Mouse (Mus musculus): Measurements from ENCODE around the gene Tcaim. TPM values are rescaled to one million over a fixed set of nuclear protein-coding genes. Genes with fewer than 3 reads are reported as not detected.
A peak's percentile ranks its signal among the peaks of the same experiment; 100 is the strongest.

Tcaim gene
- polyA plus RNA-seq (2012; rRNA removed): 2.8 and 3.9 TPM in 2 replicates

- peak within 1 kb of the TSS; percentile 77 for H3K4me3 ChIP-seq (replicated peaks; ENCODE audit: extremely low read depth, low read depth, low read length)
- TF ChIP-seq POLR2A (IDR thresholded peaks at IDR 0.05; ENCODE audit: borderline replicate concordance, extremely low read depth, low read depth, low read length) (peak; percentile 68; the same call in 1 of the 2 replicates), CTCF (IDR thresholded peaks at IDR 0.05; ENCODE audit: insufficient read depth, low read length) (no peak)
- DNase-seq: peak; percentile 91
- 6% methylated on average over 42 of the region's 42 CpGs for WGBS
- 0 out of 2 replicates have a peak, but pooled peaks cover 5% of the 10 kb centered on the region for H3K4me1 ChIP-seq (ENCODE audit: control insufficient read depth, insufficient read depth, low read length)
Observed at GRCm38 (mm10) chr9:122805053-122805844, at the start of gene Tcaim. Gene Tcaim (plus strand): TSS chr9:122805539.

DNA sequence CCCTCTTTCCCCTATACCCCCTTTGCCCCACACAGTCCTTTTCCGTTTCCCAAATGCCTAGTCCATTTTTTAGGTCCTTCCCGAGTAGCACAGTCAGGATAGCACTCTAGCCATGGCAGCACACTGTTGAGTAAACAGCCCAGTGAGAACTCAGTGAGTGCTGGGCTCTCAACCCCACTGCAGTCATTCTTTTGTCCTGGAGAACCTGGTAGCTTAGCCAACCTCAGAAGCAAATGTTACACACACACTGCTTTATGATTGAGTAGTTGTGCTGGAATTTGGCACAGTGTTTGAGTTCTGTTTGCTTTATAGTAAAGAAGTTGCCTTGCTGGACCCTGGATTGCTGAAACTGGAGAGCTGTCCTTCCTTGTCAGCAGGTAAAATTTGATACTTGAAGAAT is 47.7 kb upstream of the Tcaim start:
- no peak for DNase-seq
- TF ChIP-seq POLR2A (IDR thresholded peaks at IDR 0.05; ENCODE audit: borderline replicate concordance, extremely low read depth, low read depth, low read length) (no peak), CTCF (IDR thresholded peaks at IDR 0.05; ENCODE audit: insufficient read depth, low read length) (no peak)
- WGBS: 42% methylated on average over 2 of the region's 2 CpGs
- Histone ChIP-seq H3K4me3 (replicated peaks; ENCODE audit: extremely low read depth, low read depth, low read length) (no peak overlapping the region), H3K4me1 (ENCODE audit: control insufficient read depth, insufficient read depth, low read length) (no peaks in the 10 kb centered on the region)

- Histone ChIP-seq H3K4me1 (ENCODE audit: control insufficient read depth, insufficient read depth, low read length) (no peaks in the 10 kb centered on the region), H3K4me3 (replicated peaks; ENCODE audit: extremely low read depth, low read depth, low read length) (no peak overlapping the region)
- TF ChIP-seq POLR2A (IDR thresholded peaks at IDR 0.05; ENCODE audit: borderline replicate concordance, extremely low read depth, low read depth, low read length) (no peak), CTCF (IDR thresholded peaks at IDR 0.05; ENCODE audit: insufficient read depth, low read length) (no peak)
- no peak for DNase-seq
Observed at GRCm38 (mm10) chr9:122760111-122760510, 45.2 kb upstream of the Tcaim start.

DNA sequence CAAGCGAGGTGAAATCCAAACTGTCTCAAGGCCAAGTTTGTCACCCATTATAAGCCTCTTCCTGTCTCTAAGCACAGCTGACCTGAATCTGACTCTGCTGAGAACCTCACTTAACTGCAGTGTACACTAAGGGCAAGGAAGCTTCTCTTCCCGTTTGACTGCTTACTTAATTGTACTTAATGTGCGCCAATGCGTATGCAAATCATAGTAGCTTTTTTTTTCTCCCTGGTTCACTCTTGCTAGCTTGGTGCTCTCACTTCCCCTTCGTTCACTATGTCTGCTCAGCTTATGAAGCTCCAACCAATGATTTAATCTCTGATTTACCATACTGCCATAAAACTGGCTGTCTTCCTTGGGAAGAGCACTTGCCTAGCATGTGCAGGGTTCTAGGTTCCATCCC is 20.1 kb upstream of the Tcaim start:
- DNase-seq: no peak
- WGBS: 49% methylated on average over 5 of the region's 5 CpGs
- TF ChIP-seq CTCF (IDR thresholded peaks at IDR 0.05; ENCODE audit: insufficient read depth, low read length) (no peak), POLR2A (IDR thresholded peaks at IDR 0.05; ENCODE audit: borderline replicate concordance, extremely low read depth, low read depth, low read length) (no peak)
- Histone ChIP-seq H3K4me3 (replicated peaks; ENCODE audit: extremely low read depth, low read depth, low read length) (no peak overlapping the region), H3K4me1 (ENCODE audit: control insufficient read depth, insufficient read depth, low read length) (no peaks in the 10 kb centered on the region)

GRCm38 (mm10) chr9:122786534-122786933 is 18.8 kb upstream of the Tcaim start:
- no peak for TF ChIP-seq CTCF (IDR thresholded peaks at IDR 0.05; ENCODE audit: insufficient read depth, low read length)
- no peak for TF ChIP-seq POLR2A (IDR thresholded peaks at IDR 0.05; ENCODE audit: borderline replicate concordance, extremely low read depth, low read depth, low read length)
- WGBS: 82% methylated on average over 1 of the region's 1 CpGs
- DNase-seq: no peak
- H3K4me3 ChIP-seq (replicated peaks; ENCODE audit: extremely low read depth, low read depth, low read length): no peak overlapping the region
- H3K4me1 ChIP-seq (ENCODE audit: control insufficient read depth, insufficient read depth, low read length): no peaks in the 10 kb centered on the region

- 13% methylated on average over 10 of the region's 10 CpGs for WGBS
- Histone ChIP-seq H3K4me1 (ENCODE audit: control insufficient read depth, insufficient read depth, low read length) (0 out of 2 replicates have a peak, but pooled peaks cover 5% of the 10 kb centered on the region), H3K4me3 (replicated peaks; ENCODE audit: extremely low read depth, low read depth, low read length) (peak overlapping the region; percentile 77)
- TF ChIP-seq CTCF (IDR thresholded peaks at IDR 0.05; ENCODE audit: insufficient read depth, low read length): no peak
- TF ChIP-seq POLR2A (IDR thresholded peaks at IDR 0.05; ENCODE audit: borderline replicate concordance, extremely low read depth, low read depth, low read length): no peak
- DNase-seq: no peak
Observed at GRCm38 (mm10) chr9:122805845-122806341, 554 bp downstream of the Tcaim start.

DNA sequence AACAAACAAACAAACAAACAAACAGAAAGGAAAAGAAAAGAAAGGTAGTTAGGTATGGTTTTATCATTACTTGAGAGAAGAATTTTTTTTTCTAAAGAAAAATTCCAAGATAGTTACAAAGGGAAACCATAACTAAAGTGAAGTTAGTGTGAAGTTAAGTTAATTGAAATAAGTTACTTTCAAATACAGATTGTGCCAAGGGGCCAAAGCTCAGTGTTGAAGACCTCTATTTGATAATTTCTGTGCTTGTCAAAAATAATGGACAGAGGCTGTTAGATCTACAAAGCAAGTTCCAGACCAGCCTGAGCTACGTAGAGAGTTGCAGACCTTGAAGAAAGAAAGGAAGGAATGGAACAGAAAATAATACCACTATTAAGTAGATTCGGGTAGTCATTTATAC is 1.8 kb downstream of the Tcaim start:
- DNase-seq: no peak
- Histone ChIP-seq H3K4me3 (replicated peaks; ENCODE audit: extremely low read depth, low read depth, low read length) (no peak overlapping the region), H3K4me1 (ENCODE audit: control insufficient read depth, insufficient read depth, low read length) (0 out of 2 replicates have a peak, but pooled peaks cover 5% of the 10 kb centered on the region)
- 97% methylated on average over 2 of the region's 2 CpGs for WGBS
- TF ChIP-seq CTCF (IDR thresholded peaks at IDR 0.05; ENCODE audit: insufficient read depth, low read length) (no peak), POLR2A (IDR thresholded peaks at IDR 0.05; ENCODE audit: borderline replicate concordance, extremely low read depth, low read depth, low read length) (no peak)

GRCm38 (mm10) chr9:122810212-122810611 is 4.9 kb downstream of the Tcaim start:
- H3K4me3 ChIP-seq (replicated peaks; ENCODE audit: extremely low read depth, low read depth, low read length): no peak overlapping the region
- TF ChIP-seq POLR2A (IDR thresholded peaks at IDR 0.05; ENCODE audit: borderline replicate concordance, extremely low read depth, low read depth, low read length): no peak
- no peak for TF ChIP-seq CTCF (IDR thresholded peaks at IDR 0.05; ENCODE audit: insufficient read depth, low read length)
- WGBS: 87% methylated on average over 3 of the region's 3 CpGs
- 0 out of 2 replicates have a peak, but pooled peaks cover 3% of the 10 kb centered on the region for H3K4me1 ChIP-seq (ENCODE audit: control insufficient read depth, insufficient read depth, low read length)
- DNase-seq: no peak

DNA sequence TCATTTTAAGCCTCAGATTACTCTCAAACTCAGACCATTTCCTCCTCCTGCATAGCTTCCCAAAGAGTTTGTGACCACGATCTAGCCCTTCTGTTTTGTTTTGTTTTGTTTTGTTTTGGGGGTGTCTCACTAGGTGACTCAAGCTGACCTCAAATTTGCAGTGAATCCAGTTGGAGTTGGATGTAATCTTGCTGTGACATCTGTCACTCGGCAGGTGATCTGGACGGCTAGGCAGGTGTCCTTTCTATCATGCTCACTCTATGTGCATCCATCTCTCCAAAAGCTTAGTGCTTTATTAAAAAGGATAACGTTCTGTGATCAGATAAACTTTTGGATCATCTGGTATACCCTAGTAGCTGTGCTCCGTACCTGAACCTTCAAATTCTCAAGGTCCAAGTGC is 7.0 kb downstream of the Tcaim start:
- DNase-seq: no peak
- TF ChIP-seq CTCF (IDR thresholded peaks at IDR 0.05; ENCODE audit: insufficient read depth, low read length): no peak
- no peak for TF ChIP-seq POLR2A (IDR thresholded peaks at IDR 0.05; ENCODE audit: borderline replicate concordance, extremely low read depth, low read depth, low read length)
- Histone ChIP-seq H3K4me1 (ENCODE audit: control insufficient read depth, insufficient read depth, low read length) (no peaks in the 10 kb centered on the region), H3K4me3 (replicated peaks; ENCODE audit: extremely low read depth, low read depth, low read length) (no peak overlapping the region)
- WGBS: 88% methylated on average over 5 of the region's 5 CpGs

GRCm38 (mm10) chr9:122814775-122815174 is 9.4 kb downstream of the Tcaim start:
- WGBS: 98% methylated on average over 2 of the region's 2 CpGs
- no peak for DNase-seq
- no peaks in the 10 kb centered on the region for H3K4me1 ChIP-seq (ENCODE audit: control insufficient read depth, insufficient read depth, low read length)
- no peak for TF ChIP-seq CTCF (IDR thresholded peaks at IDR 0.05; ENCODE audit: insufficient read depth, low read length)
- TF ChIP-seq POLR2A (IDR thresholded peaks at IDR 0.05; ENCODE audit: borderline replicate concordance, extremely low read depth, low read depth, low read length): no peak
- no peak overlapping the region for H3K4me3 ChIP-seq (replicated peaks; ENCODE audit: extremely low read depth, low read depth, low read length)

Data from lung, adult 2 months (tissue).